Mouse (Mus musculus): ENCODE results near the gene Poldip2.

DNA sequence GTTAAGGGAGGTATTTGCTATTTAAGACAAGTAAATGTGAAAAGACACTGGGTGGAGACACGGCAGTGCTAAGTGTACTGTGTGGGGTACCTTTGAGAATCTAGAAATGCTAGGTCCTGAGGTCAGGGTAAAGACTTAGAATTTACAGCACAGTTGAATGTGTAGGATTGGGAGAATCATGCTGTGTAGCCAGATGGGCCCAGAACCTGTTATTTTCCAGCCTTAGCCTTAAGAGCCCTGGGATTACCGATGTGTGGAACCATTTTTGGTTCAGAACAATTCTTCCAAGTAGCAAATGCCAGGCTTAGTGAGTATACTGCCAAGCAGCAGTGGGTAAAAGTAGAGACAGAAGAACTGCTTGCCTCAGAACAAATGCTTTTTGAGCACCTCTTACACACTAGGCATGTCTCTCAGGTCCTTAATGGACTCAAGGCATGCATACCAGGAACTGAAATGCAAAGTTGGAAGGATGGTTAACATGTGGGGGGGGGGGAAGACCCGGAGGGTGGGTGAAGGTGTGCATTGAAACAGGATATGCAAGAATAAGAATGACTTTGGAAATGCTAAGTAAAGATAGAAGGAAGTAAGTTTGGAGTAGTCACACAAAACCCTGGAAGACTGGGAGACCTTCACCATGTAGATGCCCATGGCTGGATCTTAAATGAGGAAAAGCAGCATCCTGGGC, 1.3 kb downstream of the Poldip2 start:
- TF ChIP-seq CTCF (IDR thresholded peaks at IDR 0.05; ENCODE audit: low read depth) (no peak), EP300 (IDR thresholded peaks at IDR 0.05; ENCODE audit: low read depth) (no peak)

Data from liver, postnatal 0 days (tissue).